Mouse (Mus musculus) layer of hippocampus, adult 2 months (tissue): Measurements from ENCODE around the gene Cnih3. TPM values are rescaled to one million over a fixed set of nuclear protein-coding genes. Genes with fewer than 3 reads are reported as not detected.
A peak's percentile ranks its signal among the peaks of the same experiment; 100 is the strongest.

Experiments used
- DNase-seq, 2 experiments: peaks; one replicate each; pipeline ENCODE4 v3.0.0; 2022; ENCODE audit warnings: low spot score in 2 of 2
- H3K27ac ChIP-seq: fragments of 200-600 bp; 2 replicates; pipeline ENCODE4 v1.8.1; 2022
- H3K4me3 ChIP-seq: fragments of 200-600 bp; 2 replicates; pipeline ENCODE4 v1.8.1; 2022; ENCODE audit warnings: mild to moderate bottlenecking
- CTCF ChIP-seq: fragments of 200-600 bp; conservative IDR thresholded peaks from 2 replicates; pipeline ENCODE4 v1.8.1; 2022; ENCODE audit warnings: antibody characterized with exemption, mild to moderate bottlenecking, moderate library complexity
- total RNA-seq, 2 experiments: library from RNA; stranded (reverse); gene quantifications; 2 replicates each; pipeline ENCODE4 v1.2.3; 2021

Cnih3 gene
- total RNA-seq, 2 experiments from 2014 or later, result 68.5 to 71.3 TPM

DNA sequence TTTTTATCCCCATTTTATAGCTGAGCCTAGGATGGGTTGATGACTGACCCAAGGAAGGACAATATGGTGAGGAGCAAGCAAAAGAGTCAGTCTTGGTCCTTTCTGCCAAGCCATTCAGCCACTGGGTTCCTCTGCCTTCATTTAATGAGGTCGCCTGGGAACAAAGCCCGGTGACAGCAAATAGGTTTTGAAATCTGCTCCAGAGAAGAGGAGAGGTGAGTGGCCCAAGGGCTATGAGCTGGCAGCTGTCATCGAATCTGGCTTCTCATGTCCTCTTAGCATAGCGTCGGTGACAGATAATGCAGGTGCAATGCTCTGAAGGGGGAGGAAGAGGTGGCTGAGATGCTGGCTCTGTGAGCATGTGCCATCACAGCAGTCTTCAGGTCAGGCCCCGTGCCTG is 100.7 kb downstream of the Cnih3 start:
- H3K27ac ChIP-seq, result no peak overlapping the region
- no peak for TF ChIP-seq CTCF
- DNase-seq, result no peak
- no peak overlapping the region for H3K4me3 ChIP-seq

DNA sequence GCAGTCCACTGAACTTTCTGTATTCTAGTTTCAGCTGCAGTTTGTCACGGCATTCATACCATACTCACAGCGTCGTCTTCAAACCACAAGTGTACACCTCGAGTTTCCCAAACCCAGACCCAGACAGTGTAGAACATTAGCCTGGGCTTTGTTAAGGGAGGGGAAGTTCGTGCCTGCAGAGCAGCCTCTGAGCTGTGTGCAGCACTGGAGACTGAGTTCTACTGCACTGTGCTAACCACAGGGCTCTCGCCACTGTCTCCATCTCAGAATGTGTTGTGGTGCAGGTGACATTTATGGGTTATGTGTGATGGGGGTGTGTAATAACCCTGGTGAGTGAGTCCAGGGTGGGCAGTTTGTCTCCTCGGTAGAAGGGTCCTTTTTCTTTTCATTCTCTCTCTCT is 104.5 kb downstream of the Cnih3 start:
- no peak for TF ChIP-seq CTCF
- Histone ChIP-seq H3K4me3 (no peak overlapping the region), H3K27ac (no peak overlapping the region)
- DNase-seq, result no peak

DNA sequence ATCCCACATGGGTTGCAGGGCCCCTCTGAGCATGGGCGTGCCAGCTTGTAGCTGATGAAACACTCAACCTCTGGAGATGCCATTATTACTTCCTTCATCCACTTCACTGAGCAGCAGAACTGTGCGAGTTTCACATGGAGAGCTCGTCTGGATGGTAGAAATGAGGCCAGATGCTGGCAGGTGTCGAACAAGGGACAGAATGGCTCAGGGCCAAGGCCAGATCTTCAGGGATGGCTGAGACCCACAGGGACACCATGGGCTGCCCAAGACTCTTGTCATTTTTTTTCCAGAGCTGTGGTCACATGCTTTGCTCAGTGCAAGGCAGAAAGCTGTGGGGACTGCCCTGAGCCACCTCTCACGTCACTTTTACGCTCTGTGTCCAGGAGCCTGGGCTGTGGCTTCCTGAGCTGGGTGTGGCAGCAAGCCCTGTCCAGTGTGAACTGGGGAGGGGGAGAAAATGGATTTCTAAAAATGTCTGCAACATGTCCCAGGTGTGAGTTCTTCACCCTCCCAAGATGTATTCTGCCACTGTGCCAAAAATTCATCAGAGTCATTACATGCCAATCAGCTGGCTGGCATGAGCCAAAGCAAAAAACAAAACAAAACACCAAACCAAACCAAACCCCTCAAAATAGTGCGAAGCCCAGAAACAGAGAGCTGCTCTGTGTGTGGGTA is 107.1 kb downstream of the Cnih3 start:
- Histone ChIP-seq H3K4me3 (no peak overlapping the region), H3K27ac (peak overlapping the region; percentile 85)
- no peak for TF ChIP-seq CTCF

DNA sequence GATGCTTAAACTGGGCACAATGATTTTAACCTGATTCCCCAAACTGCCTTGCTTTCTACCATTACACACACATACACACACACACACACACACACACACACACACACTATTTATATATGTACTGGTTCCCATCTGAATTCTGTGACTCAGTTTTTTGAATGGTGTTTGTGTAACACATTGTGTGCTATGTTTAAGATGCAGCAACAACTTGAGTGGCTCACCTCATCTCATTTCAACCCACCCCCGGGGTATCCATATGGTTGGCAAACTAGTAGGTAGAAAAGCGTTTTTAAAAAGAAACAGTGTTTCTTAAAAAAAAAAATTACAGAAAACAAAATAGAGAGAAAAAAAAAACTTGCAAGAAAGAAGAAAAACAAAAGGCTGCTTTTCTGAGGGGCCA is 107.9 kb downstream of the Cnih3 start:
- Histone ChIP-seq H3K27ac (peak overlapping the region; percentile 85), H3K4me3 (no peak overlapping the region)
- DNase-seq, result no peak
- TF ChIP-seq CTCF, result no peak

More for the DNA sequence above, 107.1 kb downstream of the Cnih3 start:
- no peak for DNase-seq

DNA sequence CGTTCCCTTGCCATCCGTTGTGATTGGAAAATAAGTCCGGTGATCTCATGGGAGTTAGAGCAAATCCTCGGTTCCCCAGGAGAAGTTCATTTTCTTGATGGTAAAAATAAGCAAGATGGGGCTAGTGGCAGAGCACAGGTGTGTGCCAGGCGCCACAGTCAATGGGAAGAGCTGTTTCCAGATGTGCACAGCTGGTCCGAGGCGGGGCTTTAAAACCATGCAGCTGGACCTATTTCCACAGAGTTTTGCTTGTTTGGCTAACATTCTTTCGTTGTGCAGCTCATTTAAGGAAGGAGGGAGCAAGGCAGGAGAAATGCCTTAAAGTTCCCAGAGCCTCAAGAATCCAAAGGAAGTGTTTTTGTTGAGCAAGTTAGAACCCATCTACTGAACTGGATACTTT is 109.1 kb downstream of the Cnih3 start:
- DNase-seq, result no peak
- no peak overlapping the region for H3K4me3 ChIP-seq
- no peak for TF ChIP-seq CTCF
- peak overlapping the region; percentile 85 for H3K27ac ChIP-seq

DNA sequence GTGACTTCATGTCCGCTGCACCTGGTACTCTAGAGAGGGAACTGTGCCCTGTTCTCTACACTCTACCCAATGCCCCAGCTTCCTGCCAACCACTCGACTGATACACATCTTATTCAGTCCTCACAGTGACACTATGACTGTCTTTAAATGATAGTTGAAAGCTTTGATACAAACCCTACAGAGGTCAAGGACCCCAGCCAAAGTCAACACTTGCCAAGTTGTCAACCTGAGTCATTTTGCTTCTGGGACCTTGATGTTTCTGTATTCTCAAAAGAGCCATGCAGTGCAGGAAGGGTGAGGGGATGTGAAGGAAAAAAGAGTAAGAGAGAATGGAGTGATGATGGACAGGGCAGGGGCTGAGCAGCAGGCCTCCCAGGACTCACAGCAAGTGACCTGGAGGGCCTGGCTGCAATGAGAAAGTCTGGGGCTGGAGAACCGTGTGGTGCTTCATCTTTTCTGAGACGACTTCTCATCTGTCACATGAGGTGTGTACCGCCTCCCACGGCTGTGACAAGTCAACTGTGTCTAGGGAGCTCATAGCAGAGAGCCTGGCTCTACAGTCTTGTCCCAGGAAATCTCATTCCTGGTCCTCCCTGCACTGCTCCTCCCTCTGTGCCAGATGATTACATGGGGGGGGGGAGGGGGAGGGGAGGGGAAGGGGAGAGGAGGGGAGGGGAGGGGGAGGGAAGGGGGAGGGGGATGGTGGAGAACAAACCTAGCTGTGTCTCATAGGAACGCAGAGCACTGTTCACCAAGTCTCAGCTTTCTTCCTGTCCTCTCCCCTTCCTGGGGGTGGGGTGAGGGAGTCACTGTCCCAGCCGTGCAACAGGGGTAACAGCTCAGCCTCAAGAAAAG is 109.8 kb downstream of the Cnih3 start:
- no peak for TF ChIP-seq CTCF
- Histone ChIP-seq H3K27ac (peak overlapping the region; percentile 85), H3K4me3 (no peak overlapping the region)
- DNase-seq, result no peak

DNA sequence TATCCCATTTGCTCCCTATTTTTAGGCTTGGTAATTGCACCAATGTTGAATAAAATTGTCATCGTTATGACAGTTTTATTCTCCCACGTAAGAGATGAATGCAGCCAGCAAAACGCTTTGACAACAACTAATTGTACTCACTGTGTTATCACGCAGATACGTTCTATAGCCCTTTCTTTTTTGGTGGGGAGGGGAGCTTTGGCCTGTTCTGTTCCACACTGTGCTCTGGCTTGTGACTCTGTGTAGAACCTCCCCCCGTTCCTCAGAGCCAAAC is 110.4 kb downstream of the Cnih3 start:
- no peak for TF ChIP-seq CTCF
- DNase-seq, result peak; percentile 37 to 64
- peak overlapping the region; percentile 81 for H3K27ac ChIP-seq
- H3K4me3 ChIP-seq, result no peak overlapping the region

DNA sequence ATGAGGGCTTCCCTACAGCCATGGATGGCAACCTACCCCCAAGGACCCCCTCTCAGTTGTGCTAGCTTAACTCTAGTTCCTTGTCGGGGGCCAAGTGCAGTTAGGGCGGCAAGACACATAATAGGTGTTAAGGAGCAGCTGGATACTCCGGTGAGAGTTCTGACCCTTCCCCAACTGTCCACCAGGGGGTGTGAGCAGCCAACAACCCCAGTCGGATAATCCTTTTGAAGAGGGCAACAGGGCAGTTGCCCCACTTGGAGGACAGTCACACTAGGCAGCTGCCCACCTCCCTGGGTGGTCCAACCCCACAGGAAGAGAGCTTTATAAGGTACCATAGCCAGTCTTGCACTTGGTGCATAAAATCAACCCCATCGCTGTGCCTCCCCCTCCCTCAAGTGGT is 112.6 kb downstream of the Cnih3 start:
- Histone ChIP-seq H3K4me3 (no peak overlapping the region), H3K27ac (no peak overlapping the region)
- TF ChIP-seq CTCF, result peak; percentile 72
- DNase-seq, result no peak

DNA sequence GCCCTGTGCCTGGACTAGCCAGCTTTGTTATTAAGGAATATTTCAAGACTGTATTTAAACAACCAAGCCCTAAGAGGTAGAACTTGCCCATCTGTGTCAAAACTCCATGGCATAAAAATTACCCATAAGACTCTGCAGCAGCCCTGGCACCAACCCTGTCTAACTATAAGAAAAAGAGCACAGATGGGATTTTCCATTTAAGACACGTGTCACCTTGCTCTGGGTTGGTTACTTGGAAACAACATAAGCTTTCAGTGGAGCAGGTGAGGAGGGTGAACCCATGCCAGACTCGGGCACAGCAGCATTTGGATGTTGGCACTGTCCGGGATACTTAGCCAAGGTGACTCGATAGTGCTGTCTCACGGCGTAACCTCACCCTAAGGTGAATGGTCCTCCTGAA is 113.6 kb downstream of the Cnih3 start:
- DNase-seq, result no peak
- no peak overlapping the region for H3K4me3 ChIP-seq
- H3K27ac ChIP-seq, result peak overlapping the region; percentile 69
- TF ChIP-seq CTCF, result no peak

DNA sequence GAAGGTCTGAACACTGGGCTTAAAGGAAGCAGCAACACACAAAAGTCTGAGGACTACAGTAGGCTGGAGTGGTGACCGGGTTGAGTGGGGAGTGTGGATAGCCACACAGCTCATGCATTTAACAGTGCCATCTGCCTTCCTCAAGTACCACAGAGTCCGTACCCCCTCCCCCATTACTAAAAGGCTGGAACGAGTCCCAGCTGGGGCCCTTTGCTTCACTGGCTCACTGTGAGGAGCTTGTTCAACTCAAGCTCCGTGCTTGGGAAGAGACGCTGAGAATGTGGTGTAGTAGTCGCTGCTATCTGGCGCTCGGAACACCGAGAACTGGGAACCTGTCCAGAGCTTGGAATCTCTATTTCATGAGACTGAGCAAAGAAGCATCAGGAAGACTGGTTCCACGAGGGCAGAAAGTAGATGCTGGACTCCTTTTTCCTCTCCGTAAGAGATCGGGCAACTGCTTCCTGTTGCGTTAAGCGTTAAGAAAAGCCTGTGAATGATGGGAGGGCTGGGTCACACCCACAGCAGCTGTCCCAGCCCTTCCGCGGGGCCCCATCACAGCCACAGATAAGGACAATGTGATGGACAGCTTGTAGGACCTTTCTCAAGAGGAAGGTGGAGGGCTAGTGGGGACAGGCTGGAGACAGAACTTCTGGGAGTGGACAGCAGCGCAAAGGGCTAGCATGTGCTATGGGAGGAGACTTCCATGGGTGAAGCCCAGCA is 114.3 kb downstream of the Cnih3 start:
- TF ChIP-seq CTCF, result no peak
- Histone ChIP-seq H3K4me3 (peak overlapping the region; percentile 22; the same call in 1 of the 2 replicates), H3K27ac (peak overlapping the region; percentile 69)
- peak; percentile 60 to 70 for DNase-seq

DNA sequence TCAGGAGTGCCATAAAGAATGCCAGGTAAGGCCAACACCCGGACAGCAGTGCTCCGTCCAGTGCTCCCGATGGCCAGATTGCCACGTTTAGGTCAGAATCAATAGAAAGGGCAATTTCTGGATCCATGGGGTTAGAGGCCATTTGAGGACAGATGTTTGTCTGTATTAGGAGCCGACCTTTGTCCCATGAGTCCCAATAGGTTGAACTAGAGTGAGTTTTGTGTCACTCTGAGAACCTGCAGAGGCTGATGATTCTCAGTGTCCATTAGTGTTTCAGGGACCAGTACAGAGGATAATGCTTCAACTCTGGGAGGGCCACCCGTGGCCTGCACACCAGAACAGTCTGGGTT is 114.9 kb downstream of the Cnih3 start:
- Histone ChIP-seq H3K27ac (peak overlapping the region; percentile 69; the same call in 1 of the 2 replicates), H3K4me3 (no peak overlapping the region)
- DNase-seq, result no peak
- no peak for TF ChIP-seq CTCF

DNA sequence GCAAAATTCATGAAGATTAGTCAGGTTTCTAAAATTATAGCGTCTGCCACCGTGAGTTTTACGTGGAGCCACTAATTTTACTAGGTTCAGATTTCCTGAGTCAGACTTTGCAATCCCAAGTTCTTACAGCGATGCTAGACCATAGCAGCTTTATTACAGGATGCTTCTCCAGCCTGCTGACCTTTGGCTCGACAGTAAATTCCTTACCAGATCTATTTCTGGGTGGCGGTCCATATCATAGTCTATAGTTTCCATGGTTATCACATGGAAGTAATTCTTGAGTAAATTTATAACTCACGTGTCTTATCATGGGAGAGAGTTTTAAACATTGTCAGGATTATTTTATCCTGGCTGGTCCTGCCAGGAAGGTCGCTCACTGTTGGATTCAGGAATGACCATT is 117.0 kb downstream of the Cnih3 start:
- Histone ChIP-seq H3K27ac (no peak overlapping the region), H3K4me3 (no peak overlapping the region)
- no peak for TF ChIP-seq CTCF
- no peak for DNase-seq

DNA sequence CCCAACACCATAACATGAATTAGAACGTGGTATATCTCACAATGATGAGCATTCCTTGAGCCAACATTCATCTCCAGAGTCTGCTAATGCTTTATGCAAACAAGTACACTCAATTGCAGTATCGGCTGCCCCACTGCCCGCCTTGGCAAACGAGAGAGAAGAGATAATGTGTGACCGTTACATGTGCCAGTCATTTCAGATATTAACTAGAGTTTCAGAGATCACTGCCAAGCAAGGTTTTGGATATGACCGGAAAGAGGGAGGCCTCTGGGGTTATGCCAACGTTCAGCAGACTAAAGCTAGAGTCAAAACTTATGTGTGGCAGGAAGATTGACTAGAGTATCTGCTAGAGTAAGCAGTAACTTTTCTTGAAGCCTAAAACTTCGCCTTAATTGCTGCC is 123.7 kb downstream of the Cnih3 start:
- DNase-seq, result no peak
- Histone ChIP-seq H3K4me3 (no peak overlapping the region), H3K27ac (no peak overlapping the region)
- TF ChIP-seq CTCF, result no peak
